8 mouse cellular contexts compared by ENCODE assay signal in the genomic region with DNA sequence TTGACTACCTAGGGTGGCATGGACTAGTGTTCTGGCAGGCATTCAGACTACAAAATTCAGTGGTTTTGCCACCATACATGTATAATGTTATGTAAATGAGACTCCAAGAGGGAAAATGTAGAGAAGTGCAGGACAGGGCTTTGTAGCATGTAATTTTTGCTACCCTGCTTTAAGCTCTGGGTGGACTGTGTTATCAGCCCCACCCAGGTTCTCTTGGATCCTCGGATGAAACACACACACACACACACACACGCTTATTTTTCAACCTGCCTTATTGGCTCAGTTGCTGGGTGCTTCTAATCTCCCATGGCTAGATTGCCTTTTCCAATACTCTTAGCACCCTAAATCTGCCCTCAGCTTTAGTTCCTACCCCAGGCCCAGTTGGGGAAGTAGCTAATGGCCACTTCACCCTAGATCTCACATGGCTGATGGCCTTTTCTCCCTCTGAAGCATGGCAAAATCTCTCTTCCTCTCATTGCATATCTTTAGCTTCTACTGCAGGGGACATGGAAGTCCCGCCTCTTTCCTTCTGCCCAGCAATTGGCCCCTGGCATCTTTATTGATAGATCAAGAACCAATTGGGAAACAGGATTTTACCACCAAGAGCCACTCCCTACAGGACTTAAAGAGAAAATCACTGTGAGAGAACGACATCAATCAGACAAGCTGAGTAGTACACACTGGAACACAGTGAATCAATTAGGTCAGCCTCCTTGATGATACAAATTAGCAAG. TPM values are rescaled to one million over a fixed set of nuclear protein-coding genes. Genes with fewer than 3 reads are reported as not detected.
DNase-seq lines count a peak whose midpoint lies in the region; TF ChIP-seq lines count a peak whose summit lies in the region.

No protein-coding gene starts in this region.

- TF ChIP-seq CTCF in kidney, adult 2 months (conservative IDR thresholded peaks at IDR 0.05; ENCODE audit: insufficient read depth, insufficient read length, low read depth, low read length): no peak

- WGBS in kidney, adult 2 months: 77% methylated on average over 4 of the region's 4 CpGs

- H3K4me3 ChIP-seq in kidney, adult 2 months (ENCODE audit: insufficient read depth, low read depth, low read length): no peak overlapping the region

- H3K4me1 ChIP-seq in kidney, adult 2 months (ENCODE audit: control insufficient read depth, insufficient read depth, low read length): no peaks in the 10 kb centered on the region

- peak; percentile 14 for DNase-seq in kidney, adult 2 months
- no peak for DNase-seq in kidney, postnatal 25 days
- DNase-seq in ES-CJ7 (ENCODE audit: low read depth, low spot score): peak; percentile 15
- DNase-seq in induced T-regulatory cell, adult 2 months (ENCODE audit: low read depth): peak; percentile 87
- DNase-seq in retina, adult 2 months (ENCODE audit: low read depth, low spot score): peak; percentile 29
- no peak for DNase-seq in cerebellum, adult 9-10 months
- no peak for DNase-seq in gastrocnemius, postnatal 14 days
- DNase-seq in right cerebral cortex, postnatal 36 days (ENCODE audit: low spot score in 2 of 2): no peak

- H3K27ac ChIP-seq in kidney, adult 2 months (ENCODE audit: insufficient read depth, low read depth, low read length): no peak overlapping the region

- H3K27me3 ChIP-seq in kidney, adult 2 months (replicated peaks; ENCODE audit: control insufficient read depth, insufficient read depth, low read length): no peaks in the 10 kb centered on the region

- H3K36me3 ChIP-seq in kidney, adult 2 months (ENCODE audit: control insufficient read depth, insufficient read depth, low read length): no peaks in the 10 kb centered on the region

- intact Hi-C loops in gastrocnemius, postnatal 14 days (cut with DNase I; ENCODE audit: low total_unique reads): no loop called here

- TF ChIP-seq POLR2A in kidney, adult 2 months (IDR thresholded peaks at IDR 0.05; ENCODE audit: low read depth, low read length): no peak

RNA-seq across cellular contexts. Expression of a gene that starts 28.2 kb away (rescaled TPM):
- 2.0 and 3.3 TPM in 2 replicates for polyA plus RNA-seq in kidney, adult 2 months (2012; rRNA removed)
- total RNA-seq in gastrocnemius, postnatal 14 days (2021): 1 to 10 TPM; 2.3 to 5.0 TPM

Comparison
In these comparisons a context has a peak if more than half of its experiments do, and no peak if none do; other contexts are left out.
1. DNase-seq: peak in kidney, adult 2 months (single experiment), ES-CJ7 (single experiment), induced T-regulatory cell, adult 2 months (single experiment) and retina, adult 2 months (single experiment); none in kidney, postnatal 25 days (0 of 2), cerebellum, adult 9-10 months (single experiment), gastrocnemius, postnatal 14 days (single experiment) and right cerebral cortex, postnatal 36 days (0 of 2).